Mouse (Mus musculus) liver, embryonic 15.5 days (tissue): ENCODE data around the gene Galt. TPM values are rescaled to one million over a fixed set of nuclear protein-coding genes. Genes with fewer than 3 reads are reported as not detected.
"Not testable (repeated sequence)": the region's sequence is repeated elsewhere in the genome, so short reads cannot be mapped to it uniquely, and the experiment has no call there.

Experiments
- ATAC-seq: fragments of 200-750 bp; cut with Nextera tagmentation; 2 replicates; pipeline ENCODE4 v1.8.0; 2017; ENCODE audit warnings: moderate number of reproducible peaks, mild to moderate bottlenecking, moderate library complexity; ENCODE audit not compliant: insufficient read depth
- H3K27ac ChIP-seq: fragments of 300-500 bp; sonication (generic); replicated peaks from 2 replicates; pipeline ENCODE4 v1.5.1; 2015; ENCODE audit warnings: mild to moderate bottlenecking, inconsistent platforms
- H3K27me3 ChIP-seq: fragments of 300-500 bp; sonication (generic); 2 replicates; pipeline ENCODE4 v1.6.1; 2015; ENCODE audit warnings: mild to moderate bottlenecking, inconsistent platforms
- H3K36me3 ChIP-seq: fragments of 300-500 bp; sonication (generic); replicated peaks from 2 replicates; pipeline ENCODE4 v1.6.1; 2015; ENCODE audit warnings: moderate library complexity, mild to moderate bottlenecking, inconsistent platforms
- H3K4me1 ChIP-seq: fragments of 300-500 bp; sonication (generic); replicated peaks from 2 replicates; pipeline ENCODE4 v1.6.1; 2015; ENCODE audit warnings: inconsistent platforms
- H3K4me2 ChIP-seq: fragments of 300-500 bp; sonication (generic); 2 replicates; pipeline ENCODE4 v1.6.1; 2015; ENCODE audit warnings: moderate library complexity, mild to moderate bottlenecking, inconsistent platforms
- H3K4me3 ChIP-seq: fragments of 300-500 bp; sonication (generic); replicated peaks from 2 replicates; pipeline ENCODE4 v1.5.1; 2015; ENCODE audit warnings: mild to moderate bottlenecking, inconsistent platforms
- H3K9ac ChIP-seq: fragments of 300-500 bp; sonication (generic); 2 replicates; pipeline ENCODE4 v1.6.1; 2015; ENCODE audit warnings: moderate library complexity, mild to moderate bottlenecking, inconsistent platforms
- H3K9me3 ChIP-seq: fragments of 300-500 bp; sonication (generic); replicated peaks from 2 replicates; pipeline ENCODE4 v1.6.1; 2016; ENCODE audit warnings: inconsistent platforms
- WGBS: fragments of 180-500 bp; shearing (Covaris S2); methylation state at CpG from one replicate; pipeline ENCODE4 v1.1.7; 2015; ENCODE audit warnings: mixed read lengths; ENCODE audit not compliant: insufficient replicate concordance; 5-methylcytosine and 5-hydroxymethylcytosine counted together
- polyA plus RNA-seq: library from polyadenylated mRNA; unstranded; fragments of >200 nt; fragmentation: Nextera tagmentation; extraction: Ambion mirVana; gene quantifications from 2 replicates; pipeline ENCODE4 v1.2.1, GENCODE M21; 2015

Galt gene
- polyA plus RNA-seq, 1 experiment from 2014 or later = 29.9 TPM

GRCm38 (mm10) chr4:41760911-41761310, 5.9 kb downstream of the Galt start:
- 62% methylated on average over 4 of the region's 4 CpGs for WGBS
- ATAC-seq = no peak
- Histone ChIP-seq H3K36me3 (peaks cover 24% of the 10 kb centered on the region), H3K4me3 (peak overlapping the region; percentile 44), H3K9ac (peak overlapping the region; percentile 29), H3K4me1 (peaks cover 56% of the 10 kb centered on the region), H3K9me3 (no peaks in the 10 kb centered on the region), H3K27ac (peak overlapping the region; percentile 84), H3K27me3 (no peaks in the 10 kb centered on the region), H3K4me2 (peak overlapping the region; percentile 63)

- H3K27ac ChIP-seq = peak overlapping the region; percentile 84
- no peak overlapping the region for H3K4me3 ChIP-seq
- H3K9me3 ChIP-seq = no peaks in the 10 kb centered on the region
- no peak overlapping the region for H3K9ac ChIP-seq
- H3K27me3 ChIP-seq = no peaks in the 10 kb centered on the region
- peak overlapping the region; percentile 63 for H3K4me2 ChIP-seq
- H3K36me3 ChIP-seq = peaks cover 21% of the 10 kb centered on the region
- peaks cover 48% of the 10 kb centered on the region for H3K4me1 ChIP-seq
- ATAC-seq = no peak
Measured at GRCm38 (mm10) chr4:41761680-41762079, 6.7 kb downstream of the Galt start.

- Histone ChIP-seq H3K27me3 (no peaks in the 10 kb centered on the region), H3K9me3 (no peaks in the 10 kb centered on the region), H3K4me2 (peak overlapping the region; percentile 63; the same call in 1 of the 2 replicates), H3K9ac (0 out of 2 replicates have a peak overlapping the region, but pooled peaks have one; percentile 6), H3K4me3 (no peak overlapping the region), H3K36me3 (peaks cover 16% of the 10 kb centered on the region), H3K4me1 (peaks cover 46% of the 10 kb centered on the region), H3K27ac (0 out of 2 replicates have a peak overlapping the region, but pooled peaks have one; percentile 84)
- 39% methylated on average over 8 of the region's 8 CpGs for WGBS
- ATAC-seq = no peak
Measured at GRCm38 (mm10) chr4:41762099-41762687, 7.2 kb downstream of the Galt start.

GRCm38 (mm10) chr4:41762688-41763114, 7.7 kb downstream of the Galt start:
- not testable (repeated sequence) for H3K27ac ChIP-seq, H3K9me3 ChIP-seq, H3K4me2 ChIP-seq, H3K9ac ChIP-seq, ATAC-seq, H3K4me3 ChIP-seq, H3K27me3 ChIP-seq
- 62% methylated on average over 8 of the region's 8 CpGs for WGBS
- peaks cover 11% of the 10 kb centered on the region for H3K36me3 ChIP-seq
- peaks cover 46% of the 10 kb centered on the region for H3K4me1 ChIP-seq

GRCm38 (mm10) chr4:41763176-41763575, 8.1 kb downstream of the Galt start:
- H3K27me3 ChIP-seq, H3K27ac ChIP-seq, H3K36me3 ChIP-seq, H3K9ac ChIP-seq, H3K9me3 ChIP-seq, H3K4me3 ChIP-seq, H3K4me2 ChIP-seq, ATAC-seq: not testable (repeated sequence)
- WGBS = 63% methylated on average over 5 of the region's 6 CpGs
- peaks cover 46% of the 10 kb centered on the region for H3K4me1 ChIP-seq

- 46% methylated on average over 10 of the region's 10 CpGs for WGBS
Measured at GRCm38 (mm10) chr4:41767301-41767700, 12.3 kb downstream of the Galt start.

GRCm38 (mm10) chr4:41772946-41773345, 17.9 kb downstream of the Galt start:
- not testable (repeated sequence) for H3K9me3 ChIP-seq, H3K27ac ChIP-seq, H3K9ac ChIP-seq, ATAC-seq, H3K4me1 ChIP-seq, H3K27me3 ChIP-seq, H3K36me3 ChIP-seq
- 8% methylated on average over 7 of the region's 16 CpGs for WGBS
- Histone ChIP-seq H3K4me3 (peak overlapping the region; percentile 41), H3K4me2 (peak overlapping the region; percentile 62)

More at GRCm38 (mm10) chr4:41767301-41767700, 12.3 kb downstream of the Galt start:
- not testable (repeated sequence) for H3K9ac ChIP-seq, H3K27me3 ChIP-seq, H3K4me2 ChIP-seq, ATAC-seq, H3K27ac ChIP-seq, H3K4me3 ChIP-seq, H3K36me3 ChIP-seq, H3K9me3 ChIP-seq
- H3K4me1 ChIP-seq = peaks cover 11% of the 10 kb centered on the region

- peak overlapping the region; percentile 71 for H3K4me2 ChIP-seq
- not testable (repeated sequence) for H3K27ac ChIP-seq, H3K4me1 ChIP-seq, H3K27me3 ChIP-seq, ATAC-seq, H3K9ac ChIP-seq, H3K36me3 ChIP-seq, H3K9me3 ChIP-seq
- peak overlapping the region; percentile 57 for H3K4me3 ChIP-seq
- WGBS = 1% methylated on average over 23 of the region's 25 CpGs
Measured at GRCm38 (mm10) chr4:41773502-41773901, 18.5 kb downstream of the Galt start.

- H3K4me3 ChIP-seq = peak within 1 kb of the TSS; percentile 57
- not testable (repeated sequence) for H3K9ac ChIP-seq, H3K4me1 ChIP-seq, H3K27me3 ChIP-seq, H3K36me3 ChIP-seq, H3K27ac ChIP-seq, ATAC-seq, H3K9me3 ChIP-seq
- WGBS = 5% methylated on average over 12 of the region's 14 CpGs
- peak within 1 kb of the TSS; percentile 71 for H3K4me2 ChIP-seq
Measured at GRCm38 (mm10) chr4:41774002-41774401, 19.0 kb downstream of the Galt start, which contains the start of gene Ccl27a. TSS of gene Ccl27a (minus strand) at chr4:41774247.

- 76% methylated on average over 3 of the region's 3 CpGs for WGBS
- H3K9ac ChIP-seq, H3K36me3 ChIP-seq, H3K9me3 ChIP-seq, H3K4me1 ChIP-seq, H3K27me3 ChIP-seq, ATAC-seq, H3K27ac ChIP-seq: not testable (repeated sequence)
- H3K4me2 ChIP-seq = peak overlapping the region; percentile 71
- peak overlapping the region; percentile 57 for H3K4me3 ChIP-seq
Measured at GRCm38 (mm10) chr4:41774506-41774905, 19.5 kb downstream of the Galt start.

GRCm38 (mm10) chr4:41775840-41776239, 20.8 kb downstream of the Galt start:
- H3K27me3 ChIP-seq, H3K4me1 ChIP-seq, H3K27ac ChIP-seq, H3K4me2 ChIP-seq, ATAC-seq, H3K9ac ChIP-seq, H3K4me3 ChIP-seq, H3K36me3 ChIP-seq, H3K9me3 ChIP-seq: not testable (repeated sequence)
- WGBS = 65% methylated on average over 1 of the region's 1 CpGs

GRCm38 (mm10) chr4:41781271-41781670, 26.2 kb downstream of the Galt start:
- H3K27me3 ChIP-seq, H3K9me3 ChIP-seq, H3K36me3 ChIP-seq, H3K4me1 ChIP-seq, H3K4me3 ChIP-seq, H3K4me2 ChIP-seq, ATAC-seq, H3K9ac ChIP-seq, H3K27ac ChIP-seq: not testable (repeated sequence)
- 24% methylated on average over 7 of the region's 9 CpGs for WGBS
